In the genomic region with DNA sequence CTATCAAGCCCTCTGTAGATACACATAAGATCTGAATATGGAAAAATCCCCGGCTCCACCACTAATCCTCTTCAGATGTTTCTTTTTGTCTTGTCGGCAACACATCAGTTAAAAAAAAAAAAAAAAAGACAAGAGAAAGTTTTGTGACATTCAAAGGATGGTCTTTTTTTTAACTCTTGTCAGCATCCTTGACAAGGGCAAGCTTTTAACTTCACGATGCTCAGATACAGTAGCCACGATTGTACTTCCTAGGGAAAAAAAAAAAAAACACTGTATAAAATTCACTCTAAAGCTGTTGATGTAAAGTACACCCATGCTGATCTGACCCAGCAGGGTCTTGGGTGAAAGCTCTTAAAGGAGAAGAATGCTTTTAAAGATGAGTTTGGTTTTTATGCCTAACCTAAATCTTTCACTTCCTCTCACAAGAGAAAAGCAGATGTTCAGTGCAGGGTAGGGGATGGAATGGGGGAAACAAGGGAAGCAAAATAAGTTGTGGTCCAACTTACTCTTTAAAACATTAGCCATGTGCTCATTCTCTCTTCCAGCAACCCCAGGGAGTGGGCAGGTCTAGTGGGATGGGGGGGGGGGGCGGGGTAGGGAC, we compare ENCODE assay signal across 11 mouse cellular contexts.
"Had no signal": no experiment of that assay in that cellular context is flagged by ENCODE, and none has a peak within 500 bp of the region (broad histone marks: within the 10 kb centered on the region; RNA-seq: fewer than 3 reads in every experiment).

No protein-coding gene starts in this region.

- DNase-seq: kidney, adult 18-20 months; kidney, postnatal 10 days; kidney, postnatal 4 days; liver, embryonic 13.5 days; liver, postnatal 0 days; right cerebral cortex, adult 18-20 months; right cerebral cortex, postnatal 25 days; thymus, adult 18-20 months; thymus, postnatal 25 days had no signal

- ATAC-seq: intestine, embryonic 15.5 days; midbrain, embryonic 15.5 days had no signal
